Mouse (Mus musculus) CD4-positive, CD25-positive, alpha-beta regulatory T cell, adult 4 months (primary cell): ENCODE results near the gene Ptgfr. TPM values are rescaled to one million over a fixed set of nuclear protein-coding genes. Genes with fewer than 3 reads are reported as not detected.
A peak's percentile ranks its signal among the peaks of the same experiment; 100 is the strongest.

ENCODE experiments used
- ATAC-seq: one replicate; pipeline ENCODE4 v1.8.0; 2017
- polyA plus RNA-seq, 2 experiments: library from polyadenylated mRNA; unstranded; fragments of 100-300 nt; shearing (Covaris generic); gene quantifications; one replicate each; pipeline ENCODE4 v1.2.1; 2017

The Ptgfr gene
- not detected for polyA plus RNA-seq

DNA sequence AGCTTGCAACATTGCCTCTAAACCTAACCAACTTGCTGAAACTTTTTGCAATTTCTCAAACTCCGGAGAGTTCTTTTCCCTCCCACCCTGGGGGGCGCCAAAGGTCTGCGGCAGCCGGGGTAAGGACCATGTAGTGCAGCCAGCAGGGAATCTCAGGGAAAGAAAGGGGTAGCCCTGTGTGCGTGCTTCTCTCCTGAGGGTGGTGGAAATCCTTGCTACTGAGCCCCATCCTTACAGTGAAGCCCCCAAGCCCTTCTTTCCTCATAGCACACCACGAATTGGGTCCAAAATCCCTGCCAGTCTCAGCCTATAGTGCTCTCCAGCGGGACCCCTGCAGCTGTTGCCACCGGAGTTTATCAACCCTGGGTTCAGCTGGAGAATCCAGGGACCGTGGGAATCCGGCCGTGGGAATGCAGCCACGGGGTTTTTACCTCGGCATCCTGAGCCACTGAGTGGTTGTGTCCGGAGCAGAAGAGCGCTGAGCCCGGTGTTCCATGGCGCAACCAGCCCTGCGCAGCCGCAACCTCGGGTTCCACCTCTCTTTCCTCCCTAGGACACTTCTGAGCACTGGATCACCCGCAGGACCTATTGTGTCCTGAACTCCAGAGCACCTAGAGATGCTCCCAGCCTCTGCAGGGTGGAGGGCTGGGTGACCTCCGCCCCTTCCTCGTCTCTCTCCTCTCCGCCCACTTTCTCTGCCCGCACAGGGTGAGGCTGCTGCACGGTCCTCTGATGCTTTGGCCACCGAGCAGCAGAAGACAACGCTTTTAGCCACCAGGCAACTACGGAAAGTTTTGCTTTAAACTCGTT lies at the start of gene Ptgfr:
Gene Ptgfr, minus strand, starts transcription at position 760 of the 810 bp plus-strand sequence.
- no peak for ATAC-seq

DNA sequence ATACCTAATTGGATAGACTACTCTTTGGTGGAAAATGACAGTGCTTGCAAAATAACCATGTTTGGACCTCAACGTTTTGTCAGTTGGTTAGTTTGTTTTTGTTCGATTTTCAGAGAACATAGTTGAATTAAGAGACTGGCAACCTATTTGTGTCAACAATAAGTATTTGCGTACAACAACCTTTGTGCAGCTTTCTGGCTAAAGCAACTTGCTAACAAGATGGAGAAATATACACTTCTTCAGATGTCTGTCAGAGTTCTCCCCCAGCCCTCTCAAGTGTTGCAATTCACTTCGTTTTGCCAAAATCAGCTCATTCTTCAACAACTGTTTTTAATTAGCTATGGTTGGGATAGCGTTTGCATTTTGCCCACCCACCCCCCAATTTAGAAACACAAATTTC lies 46.5 kb upstream of the Ptgfr start:
- no peak for ATAC-seq

GRCm38 (mm10) chr3:151879981-151880380 lies 42.6 kb upstream of the Ptgfr start:
- ATAC-seq, result no peak

GRCm38 (mm10) chr3:151868970-151869369 lies 31.5 kb upstream of the Ptgfr start:
- no peak for ATAC-seq

DNA sequence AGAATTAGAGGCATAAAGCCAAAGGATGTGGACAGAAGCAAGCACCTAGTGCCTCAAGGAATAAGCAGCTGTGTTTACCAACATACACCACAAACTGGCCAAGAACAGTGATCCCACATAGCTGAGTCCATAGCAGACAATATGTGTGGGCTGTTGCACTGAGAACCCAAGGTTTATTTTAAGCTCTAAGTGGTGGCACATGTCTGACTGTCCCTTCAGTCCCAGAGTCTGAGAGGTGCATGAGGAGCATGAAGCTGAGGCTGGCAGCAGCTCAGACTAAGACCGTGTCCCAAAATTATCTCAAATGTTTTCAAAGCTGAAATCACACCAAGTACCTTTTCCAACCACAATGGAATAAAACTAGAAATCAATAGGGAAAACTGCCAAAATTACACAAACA lies 13.9 kb upstream of the Ptgfr start:
- ATAC-seq, result no peak

- ATAC-seq, result no peak
Observed at GRCm38 (mm10) chr3:151850621-151851020, 13.2 kb upstream of the Ptgfr start.

DNA sequence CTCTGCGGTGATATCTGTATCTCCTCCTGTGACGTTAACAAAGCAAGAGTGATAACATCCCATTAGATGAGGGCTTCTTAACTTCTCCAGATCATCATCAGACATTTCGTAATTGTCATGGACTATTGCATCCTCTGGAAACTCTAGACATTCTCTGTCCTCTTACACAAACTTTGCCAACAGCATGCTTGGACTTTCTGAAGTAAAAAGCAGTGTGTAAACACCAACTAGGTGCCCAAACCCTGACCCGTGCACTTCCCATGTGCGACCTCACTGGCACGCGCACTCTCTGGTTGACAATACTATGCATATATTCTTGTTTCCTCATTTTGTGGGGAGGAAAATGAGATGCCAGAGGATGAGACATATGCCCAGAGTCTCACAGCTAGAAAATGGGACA lies 8.9 kb upstream of the Ptgfr start:
- ATAC-seq, result no peak

- no peak for ATAC-seq
Observed at GRCm38 (mm10) chr3:151844361-151845154, 7.1 kb upstream of the Ptgfr start.

DNA sequence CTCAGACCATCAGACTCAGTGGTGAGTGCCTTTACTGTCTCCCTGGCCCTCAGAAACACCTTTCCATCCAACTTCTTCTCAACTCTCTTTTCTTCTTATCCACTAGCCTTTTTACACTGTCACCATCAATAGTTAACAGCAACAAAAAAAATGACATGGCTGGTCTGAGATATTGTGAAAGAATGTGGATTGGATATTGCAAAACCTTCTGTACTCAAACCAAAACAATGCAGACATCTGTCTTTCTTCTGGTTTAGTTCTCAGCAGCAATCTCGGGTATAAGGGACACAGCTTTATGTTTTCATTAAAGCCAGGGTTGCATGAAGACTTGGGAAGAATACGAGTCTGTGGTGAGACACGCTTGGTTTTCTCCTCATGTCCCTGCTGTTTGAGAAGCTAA lies 3.3 kb upstream of the Ptgfr start:
- no peak for ATAC-seq

- no peak for ATAC-seq
Observed at GRCm38 (mm10) chr3:151838372-151838771, 942 bp upstream of the Ptgfr start.

GRCm38 (mm10) chr3:151837749-151838148 lies 319 bp upstream of the Ptgfr start:
- ATAC-seq, result no peak

- ATAC-seq, result no peak
Observed at GRCm38 (mm10) chr3:151836451-151836850, 979 bp downstream of the Ptgfr start.

GRCm38 (mm10) chr3:151835831-151836230 lies 1.6 kb downstream of the Ptgfr start:
- no peak for ATAC-seq

GRCm38 (mm10) chr3:151827950-151828610 lies 9.3 kb downstream of the Ptgfr start:
- ATAC-seq, result no peak

DNA sequence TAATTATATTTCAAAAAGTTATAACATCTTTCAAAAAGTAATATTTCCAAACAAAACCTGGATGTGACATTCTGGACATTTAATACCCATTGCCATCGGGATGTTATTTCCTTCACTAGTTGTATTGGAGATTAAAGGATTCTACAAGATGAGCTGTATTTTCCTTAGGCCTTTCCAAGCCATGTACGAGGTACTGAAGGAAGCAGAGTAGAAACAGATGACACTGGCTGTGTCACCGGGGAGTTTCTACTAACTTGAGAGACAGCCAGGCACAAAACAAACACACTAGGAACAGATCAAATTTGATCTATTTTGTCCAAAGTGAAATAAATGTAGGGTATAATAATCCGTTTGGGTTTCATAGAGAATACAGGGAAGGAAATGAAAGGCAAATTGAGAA lies 17.6 kb downstream of the Ptgfr start:
- no peak for ATAC-seq

GRCm38 (mm10) chr3:151818265-151818664 lies 19.2 kb downstream of the Ptgfr start:
- ATAC-seq, result no peak

DNA sequence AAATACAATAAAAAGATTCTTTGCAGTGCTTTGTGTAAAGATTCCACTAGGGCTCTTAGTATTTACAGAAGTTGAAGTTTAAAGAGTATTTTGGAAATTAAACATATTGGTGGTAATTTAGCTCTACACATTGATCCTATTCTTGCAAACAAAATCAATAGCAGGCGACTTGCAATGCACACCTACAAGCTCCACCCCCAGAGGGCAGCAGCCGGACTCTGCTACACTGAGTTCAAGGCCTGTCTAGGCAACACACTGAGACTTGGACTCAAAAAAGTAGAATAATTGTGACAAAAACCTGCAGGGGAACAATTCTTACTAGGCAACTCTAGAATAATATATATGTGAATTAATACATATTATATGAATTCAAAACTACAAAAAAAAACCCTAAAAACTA lies 28.8 kb downstream of the Ptgfr start:
- ATAC-seq, result no peak

DNA sequence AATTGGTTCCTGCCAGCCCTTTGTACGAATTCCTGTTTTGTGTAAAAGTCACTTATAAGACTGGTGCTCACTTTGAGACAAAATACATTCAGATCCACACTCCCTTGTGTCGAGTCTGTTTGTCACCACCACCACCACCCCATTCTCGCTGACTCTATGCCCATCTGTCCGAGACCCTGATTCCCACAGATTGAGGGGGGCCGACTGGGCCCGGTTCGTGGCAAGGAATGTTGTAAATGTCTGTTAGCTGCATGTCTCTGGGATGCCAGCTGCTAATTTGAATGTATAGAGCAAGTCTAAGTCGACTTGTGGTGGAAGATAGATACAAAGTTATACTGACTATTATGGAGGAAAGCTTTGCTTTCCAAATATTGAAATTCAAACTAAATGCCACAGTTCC lies 48.8 kb downstream of the Ptgfr start:
- no peak for ATAC-seq

DNA sequence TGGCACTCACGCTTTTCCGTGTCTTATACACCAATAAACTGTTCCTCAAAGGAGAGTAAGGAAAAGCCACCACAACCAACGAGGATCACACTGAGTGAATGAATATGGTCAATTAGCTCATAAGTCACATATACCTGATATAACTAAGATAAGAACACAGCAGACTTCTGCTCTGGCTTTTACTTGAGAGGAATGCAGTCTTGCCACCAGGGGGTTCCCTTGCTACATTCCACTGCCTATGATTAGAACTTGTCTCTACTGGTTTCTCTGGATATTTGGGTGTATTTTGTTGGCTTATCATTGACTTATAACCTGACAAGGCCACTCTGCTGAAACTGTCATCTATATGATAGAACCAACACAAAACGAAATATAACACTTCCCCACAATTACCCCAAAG lies 62.3 kb downstream of the Ptgfr start:
- ATAC-seq, result no peak

- ATAC-seq, result peak; percentile 51
Observed at GRCm38 (mm10) chr3:151771074-151771473, 66.4 kb downstream of the Ptgfr start.

- peak; percentile 43 for ATAC-seq
Observed at GRCm38 (mm10) chr3:151749737-151750136, 87.7 kb downstream of the Ptgfr start, which contains the start of gene Ifi44. Ifi44 (minus strand) TSS chr3:151749960.

GRCm38 (mm10) chr3:151748514-151748913 lies 88.9 kb downstream of the Ptgfr start:
- ATAC-seq, result peak; percentile 45
